8 mouse cellular contexts compared by ENCODE assay signal in genomic region chr11:85989536-85989935, GRCm38 (mm10).
A peak's percentile ranks its signal among the peaks of the same experiment; 100 is the strongest.
DNase-seq lines count a peak whose midpoint lies in the region; ATAC-seq and TF ChIP-seq lines count a peak whose summit lies in the region.

No protein-coding gene starts in this region.

- no peak for ATAC-seq in cerebellum, adult (ENCODE audit: insufficient number of reproducible peaks, low FRiP score, low TSS enrichment)
- ATAC-seq in frontal cortex, adult (ENCODE audit: low TSS enrichment) = no peak

- no peak for TF ChIP-seq CTCF in MEL (IDR thresholded peaks at IDR 0.05 in 2 of 3, conservative IDR thresholded peaks at IDR 0.05 in 1 of 3; ENCODE audit: control insufficient read depth in 1 of 3, insufficient read depth in 1 of 3, low read depth in 2 of 3, low read length in 3 of 3, poor library complexity in 1 of 3, severe bottlenecking in 1 of 3)

- H3K27me3 ChIP-seq in heart, embryonic 10.5 days (ENCODE audit: insufficient read depth, poor library complexity, severe bottlenecking) = peaks cover 28% of the 10 kb centered on the region
- H3K27me3 ChIP-seq in MEL (ENCODE audit: control insufficient read depth in 1 of 2, insufficient read depth in 2 of 2, low read length in 2 of 2) = peaks cover 2 to 24% of the 10 kb centered on the region in 2 experiments
- H3K27me3 ChIP-seq in hindbrain, embryonic 10.5 days (ENCODE audit: insufficient read depth, poor library complexity, severe bottlenecking) = peaks cover 30% of the 10 kb centered on the region

- peak overlapping the region; percentile 40 for H3K9ac ChIP-seq in MEL (ENCODE audit: control insufficient read depth, low read depth, low read length, poor library complexity, severe bottlenecking)

- intact Hi-C loops in heart, postnatal 25 days (cut with DNase I) = no loop called here
- intact Hi-C loops in left cerebral cortex, postnatal 25 days (cut with DNase I) = no loop called here

- no peak for TF ChIP-seq POLR2A in MEL (IDR thresholded peaks at IDR 0.05; ENCODE audit: control insufficient read depth in 1 of 2, insufficient read depth in 1 of 2, low read depth in 1 of 2, low read length in 2 of 2, poor library complexity in 1 of 2)

- no peaks in the 10 kb centered on the region for H3K36me3 ChIP-seq in heart, embryonic 10.5 days
- H3K36me3 ChIP-seq in MEL (ENCODE audit: control insufficient read depth in 1 of 2, insufficient read depth in 2 of 2, low read length in 2 of 2) = no peaks in the 10 kb centered on the region
- H3K36me3 ChIP-seq in hindbrain, embryonic 10.5 days = no peaks in the 10 kb centered on the region

- H3K4me1 ChIP-seq in heart, embryonic 10.5 days = 0 out of 2 replicates have a peak, but pooled peaks cover 5% of the 10 kb centered on the region
- H3K4me1 ChIP-seq in MEL (ENCODE audit: control insufficient read depth in 1 of 2, insufficient read depth in 2 of 2, low read length in 2 of 2) = no peaks in the 10 kb centered on the region
- peaks cover 13% of the 10 kb centered on the region for H3K4me1 ChIP-seq in hindbrain, embryonic 10.5 days (replicated peaks)

- no peaks in the 10 kb centered on the region for H3K9me3 ChIP-seq in heart, embryonic 10.5 days
- H3K9me3 ChIP-seq in MEL (replicated peaks; ENCODE audit: insufficient read depth, low read length) = no peaks in the 10 kb centered on the region
- no peaks in the 10 kb centered on the region for H3K9me3 ChIP-seq in hindbrain, embryonic 10.5 days

- peak overlapping the region; percentile 47 for H3K4me3 ChIP-seq in heart, embryonic 10.5 days
- peak overlapping the region; percentile 43 to 52 for H3K4me3 ChIP-seq in MEL (ENCODE audit: control insufficient read depth in 1 of 2, insufficient read depth in 1 of 2, low read depth in 2 of 2, low read length in 2 of 2)
- H3K4me3 ChIP-seq in hindbrain, embryonic 10.5 days = peak overlapping the region; percentile 39

- no peaks in the 10 kb centered on the region for H3K79me2 ChIP-seq in MEL (ENCODE audit: control insufficient read depth, insufficient read depth, low read length, poor library complexity)

- no peak for TF ChIP-seq RAD21 in MEL (IDR thresholded peaks at IDR 0.05; ENCODE audit: low read depth, low read length)

- TF ChIP-seq EP300 in MEL (IDR thresholded peaks at IDR 0.05; ENCODE audit: low read depth in 1 of 2, low read length in 2 of 2) = no peak

- WGBS in heart, embryonic 10.5 days = 19% methylated on average over 10 of the region's 10 CpGs
- 17% methylated on average over 10 of the region's 10 CpGs for whole genome bisulfite sequencing in hindbrain, embryonic 10.5 days

- DNase-seq in heart, embryonic 10.5 days (ENCODE audit: low spot score) = no peak
- DNase-seq in heart, postnatal 25 days (ENCODE audit: low spot score) = no peak
- peak; percentile 22 for DNase-seq in MEL (ENCODE audit: low read depth, low spot score)
- DNase-seq in hindbrain, embryonic 10.5 days (ENCODE audit: low spot score) = no peak
- peak; percentile 58 for DNase-seq in mesoderm, embryonic 11.5 days (ENCODE audit: low read depth, low spot score)
- no peak for DNase-seq in left cerebral cortex, postnatal 25 days (ENCODE audit: low spot score in 2 of 2)

- H3K27ac ChIP-seq in heart, embryonic 10.5 days = 0 out of 2 replicates have a peak overlapping the region, but pooled peaks have one; percentile 3
- no peak overlapping the region for H3K27ac ChIP-seq in MEL (ENCODE audit: control insufficient read depth, low read depth, low read length)
- peak overlapping the region; percentile 41; the same call in 1 of the 2 replicates for H3K27ac ChIP-seq in hindbrain, embryonic 10.5 days

TF ChIP-seq in MEL, 35 proteins besides CTCF, POLR2A, EP300 and RAD21:
- TF ChIP-seq MXI1 (IDR thresholded peaks at IDR 0.05; ENCODE audit: low read depth, low read length) (0 out of 2 replicates have a peak, but pooled peaks have one; percentile 35), ZNF384 (IDR thresholded peaks at IDR 0.05; ENCODE audit: low read depth, low read length) (no peak)

Comparison
In these comparisons a context has a peak if more than half of its experiments do, and no peak if none do; other contexts are left out.
1. DNase-seq: peak in MEL (single experiment) and mesoderm, embryonic 11.5 days (single experiment); none in heart, embryonic 10.5 days (single experiment), heart, postnatal 25 days (single experiment), hindbrain, embryonic 10.5 days (single experiment) and left cerebral cortex, postnatal 25 days (0 of 2).
2. Peak in every context shown above with its lines, with median percentiles within 50 percentile points of each other: H3K4me3 ChIP-seq.